Mouse (Mus musculus) gastrocnemius, postnatal 4 days (tissue): ENCODE data around the gene Mark2. TPM values are rescaled to one million over a fixed set of nuclear protein-coding genes. Genes with fewer than 3 reads are reported as not detected.
A peak's percentile ranks its signal among the peaks of the same experiment; 100 is the strongest.

Source experiments
- DNase-seq, 2 experiments: peaks; one replicate each; pipeline ENCODE4 v3.0.0; 2021 to 2022; ENCODE audit warnings: low spot score in 2 of 2, mixed read lengths in 2 of 2
- total RNA-seq, 2 experiments: library from RNA; stranded (reverse); gene quantifications; 2 replicates each; pipeline ENCODE4 v1.2.3; 2021

Mark2 gene
- total RNA-seq, 2 experiments from 2014 or later, result 45.1 to 46.3 TPM

DNA sequence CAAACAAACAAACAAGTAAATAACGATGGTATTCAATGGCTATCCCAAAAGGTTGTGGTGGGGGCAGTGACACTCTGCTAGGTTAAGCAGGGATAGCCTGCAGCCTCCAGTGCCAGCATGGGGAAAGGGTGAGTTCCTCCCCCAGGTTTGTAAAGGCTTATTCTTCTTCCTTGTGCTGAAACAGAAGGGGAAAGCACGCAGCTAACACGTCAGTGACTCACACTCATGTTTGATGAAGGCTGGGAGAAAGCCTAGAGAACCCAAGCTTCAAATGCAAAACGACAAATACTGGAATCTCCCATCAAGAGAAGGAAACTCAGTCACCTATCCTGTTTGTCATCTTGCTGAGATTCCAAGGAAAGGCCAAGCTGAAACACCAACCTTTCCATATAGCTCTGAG is 6.0 kb downstream of the Mark2 start:
- no peak for DNase-seq

DNA sequence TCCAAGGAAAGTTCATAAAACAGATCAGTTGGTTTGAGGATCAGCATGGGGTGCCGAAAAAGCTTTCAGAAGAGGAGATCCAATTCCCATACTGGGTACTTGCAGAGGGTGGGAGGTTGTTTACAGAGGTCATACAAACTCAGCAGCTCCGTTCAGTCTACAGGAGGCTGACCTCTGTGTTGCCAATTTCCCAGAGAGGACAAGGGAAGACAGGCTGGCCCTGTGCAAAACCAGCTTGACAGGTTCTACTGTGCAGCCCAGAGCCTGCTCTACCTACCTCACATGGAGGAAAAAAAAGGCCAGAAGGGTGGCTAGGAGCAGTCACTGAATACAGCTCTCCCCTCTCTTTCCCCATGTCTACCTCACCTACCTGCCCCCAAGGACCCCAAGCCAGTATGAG is 7.6 kb downstream of the Mark2 start:
- DNase-seq, result no peak

DNA sequence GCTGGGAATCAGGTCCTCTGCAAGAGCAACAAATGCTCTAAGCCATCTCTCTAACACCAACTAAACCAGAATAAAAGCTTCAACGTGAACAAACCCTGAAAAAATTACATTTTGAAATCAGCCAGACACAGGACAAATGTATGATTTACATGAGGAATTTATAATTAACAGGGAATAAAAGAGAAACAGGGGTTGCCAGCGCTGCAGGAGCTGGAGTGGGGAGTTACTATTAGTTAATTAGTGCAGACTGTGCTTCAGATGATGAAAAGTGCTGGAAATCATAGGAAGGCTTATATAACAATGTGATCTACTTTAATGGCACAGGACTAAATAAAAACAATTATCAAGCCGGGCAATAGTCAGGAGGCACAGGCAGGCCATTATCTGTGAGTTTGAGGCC is 20.3 kb downstream of the Mark2 start:
- DNase-seq, result no peak

DNA sequence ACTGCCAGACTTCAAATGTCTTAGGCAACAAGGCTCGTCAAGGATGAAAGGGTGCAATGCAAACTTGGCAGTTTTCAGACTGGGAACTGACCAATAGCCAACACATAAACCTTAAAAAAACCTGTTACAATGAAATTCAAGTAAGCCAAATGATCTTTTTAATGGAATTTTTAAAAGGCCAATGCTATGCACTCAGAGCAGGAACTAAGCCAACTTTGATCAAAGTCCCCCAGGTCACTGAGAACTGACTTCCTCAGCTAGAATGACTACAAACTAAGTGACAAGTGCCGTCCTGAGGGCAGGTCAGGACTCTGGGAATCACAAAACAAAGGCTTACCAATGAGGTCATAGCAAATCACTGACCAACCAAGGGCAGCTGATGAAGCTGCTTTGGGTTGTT is 21.5 kb downstream of the Mark2 start:
- no peak for DNase-seq

DNA sequence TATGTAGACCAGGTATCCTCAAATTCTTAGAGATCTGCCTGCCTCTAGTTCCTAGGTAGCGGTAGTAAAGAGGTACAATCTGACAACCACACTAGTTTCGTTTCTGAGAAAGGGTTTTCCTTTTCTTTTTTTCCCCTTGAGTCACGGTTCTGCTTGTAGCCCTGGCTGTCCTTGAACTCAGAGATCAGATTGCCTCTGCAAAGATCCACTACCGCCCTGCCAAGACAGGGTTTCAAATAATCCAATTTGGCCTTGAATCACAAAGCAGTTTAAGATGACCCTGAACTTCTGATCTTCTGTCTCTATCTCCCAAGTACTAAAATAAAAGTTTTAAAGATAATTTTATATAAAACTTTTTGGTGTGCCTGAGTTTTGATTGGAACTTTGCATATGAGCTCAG is 23.9 kb downstream of the Mark2 start:
- no peak for DNase-seq

DNA sequence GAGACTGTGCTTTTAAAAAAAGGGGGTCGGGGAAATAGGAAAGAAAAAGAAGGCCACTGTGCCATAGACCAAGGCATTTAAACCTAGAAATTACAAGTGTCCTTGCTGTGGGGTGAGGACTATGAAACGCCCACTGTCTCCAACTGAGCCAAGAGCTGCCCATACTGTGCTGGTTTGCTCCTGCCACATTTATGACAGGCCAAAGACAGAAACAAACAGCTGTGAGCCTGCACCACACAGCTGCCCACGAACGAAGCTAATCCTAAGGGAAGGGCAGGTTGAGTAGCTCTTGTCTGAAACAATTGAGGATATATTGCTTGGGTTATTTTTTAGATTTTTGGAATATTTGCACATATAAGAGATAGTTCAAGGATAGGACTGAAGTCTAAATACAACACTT is 24.8 kb downstream of the Mark2 start:
- DNase-seq, result no peak

DNA sequence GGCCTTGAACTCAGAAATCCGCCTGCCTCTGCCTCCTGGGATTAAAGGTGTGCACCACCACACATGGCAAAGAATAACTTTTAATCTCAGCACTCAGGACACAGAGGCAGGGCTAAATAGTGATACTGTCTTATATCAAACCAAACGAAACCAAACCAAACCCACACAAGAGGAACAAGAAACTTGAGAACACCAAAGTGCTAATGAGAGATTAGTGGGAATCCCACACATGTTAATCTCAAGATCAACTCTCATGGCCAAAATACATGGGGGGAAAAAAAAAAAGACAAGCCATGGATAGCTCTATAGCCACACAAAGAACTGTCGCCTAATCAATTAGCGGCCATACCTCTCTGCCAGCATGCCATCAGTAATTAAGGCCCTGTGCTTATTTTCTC is 26.1 kb downstream of the Mark2 start:
- no peak for DNase-seq

DNA sequence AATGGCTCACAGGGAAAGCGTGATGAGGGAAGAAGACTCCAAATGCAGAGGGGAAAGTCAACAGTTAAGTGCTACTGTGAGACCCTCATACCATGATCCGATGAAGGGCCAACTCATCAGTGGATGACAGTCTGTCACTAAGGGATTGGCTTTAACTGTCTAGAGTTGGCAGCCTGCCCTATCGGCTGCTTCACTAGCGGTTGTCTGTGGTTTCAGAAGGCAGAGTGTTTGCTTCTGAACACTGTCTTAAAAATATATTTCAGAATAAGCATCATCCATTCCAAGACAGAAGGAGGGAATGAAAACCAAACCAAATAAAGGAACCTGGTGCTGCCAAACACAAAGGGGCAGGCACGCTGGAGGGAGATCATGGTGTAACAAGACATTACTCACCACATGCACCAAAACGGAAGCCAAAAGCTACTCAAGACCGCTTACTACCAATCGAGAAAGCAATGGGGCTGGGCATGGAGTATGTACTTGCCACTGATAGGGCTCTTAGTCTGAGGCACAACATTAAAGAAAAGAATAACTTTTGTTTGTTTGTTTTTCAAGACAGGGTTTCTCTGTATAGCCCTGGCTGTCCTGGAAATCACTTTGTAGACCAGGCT is 26.6 kb downstream of the Mark2 start:
- DNase-seq, result no peak

DNA sequence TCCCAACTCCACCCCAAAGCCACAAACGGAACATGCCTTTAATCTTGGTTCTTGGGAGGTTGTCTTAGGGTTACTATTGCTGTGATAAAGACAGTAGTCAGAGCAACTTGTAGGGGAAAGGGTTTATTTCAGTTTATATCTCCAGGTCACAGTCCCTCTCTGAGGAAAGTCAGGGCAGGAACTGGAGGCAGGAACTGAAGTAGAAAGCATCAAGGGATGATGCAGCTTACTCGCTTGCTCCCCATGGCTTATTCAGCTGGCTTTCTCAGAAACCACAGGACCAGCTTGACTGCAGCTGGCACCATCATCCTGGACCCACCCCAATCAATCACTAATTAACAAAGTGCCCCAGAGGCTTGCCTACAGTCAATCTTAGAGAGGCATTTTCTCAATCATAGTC is 28.0 kb downstream of the Mark2 start:
- DNase-seq, result no peak

DNA sequence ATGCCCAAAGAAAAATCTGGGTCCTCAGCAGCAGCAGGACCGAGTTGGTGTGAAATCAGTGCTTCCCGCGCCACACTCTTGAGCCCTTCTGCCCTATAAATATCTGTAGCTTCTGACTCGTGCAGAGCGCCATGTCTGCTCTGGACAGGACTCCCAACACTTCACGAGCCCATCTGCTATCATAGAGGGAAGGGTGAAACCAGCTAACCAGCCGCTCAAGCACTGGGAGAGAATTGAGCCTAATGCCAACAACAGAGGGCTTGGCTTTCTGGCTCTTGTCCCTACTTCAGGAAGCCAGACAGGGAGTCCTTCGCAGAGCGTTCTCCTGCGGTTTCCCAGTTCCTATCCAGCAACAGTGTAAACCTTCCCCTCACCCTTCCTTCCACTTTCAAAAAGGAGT is 30.4 kb downstream of the Mark2 start:
- no peak for DNase-seq

DNA sequence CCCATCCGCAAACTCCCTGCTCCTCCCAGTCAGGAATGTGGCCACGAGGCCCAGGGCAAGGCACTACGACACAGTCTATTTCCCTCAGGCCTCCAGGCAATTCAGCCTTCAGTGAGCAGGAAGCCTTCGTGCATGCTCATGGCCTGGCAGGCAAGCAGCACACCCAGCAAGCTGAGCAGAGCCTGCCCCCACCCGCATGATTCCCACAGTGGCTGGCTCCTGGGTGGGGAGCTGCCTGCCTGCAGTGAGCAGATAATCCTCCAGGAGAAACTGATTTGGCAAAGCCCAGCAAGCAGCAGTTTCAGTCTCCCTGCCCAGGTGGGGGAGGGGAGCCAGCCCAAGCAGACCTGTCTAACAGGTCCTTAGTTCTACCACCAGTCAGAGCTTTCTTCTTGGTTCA is 31.0 kb downstream of the Mark2 start:
- peak; percentile 26 to 54 for DNase-seq

DNA sequence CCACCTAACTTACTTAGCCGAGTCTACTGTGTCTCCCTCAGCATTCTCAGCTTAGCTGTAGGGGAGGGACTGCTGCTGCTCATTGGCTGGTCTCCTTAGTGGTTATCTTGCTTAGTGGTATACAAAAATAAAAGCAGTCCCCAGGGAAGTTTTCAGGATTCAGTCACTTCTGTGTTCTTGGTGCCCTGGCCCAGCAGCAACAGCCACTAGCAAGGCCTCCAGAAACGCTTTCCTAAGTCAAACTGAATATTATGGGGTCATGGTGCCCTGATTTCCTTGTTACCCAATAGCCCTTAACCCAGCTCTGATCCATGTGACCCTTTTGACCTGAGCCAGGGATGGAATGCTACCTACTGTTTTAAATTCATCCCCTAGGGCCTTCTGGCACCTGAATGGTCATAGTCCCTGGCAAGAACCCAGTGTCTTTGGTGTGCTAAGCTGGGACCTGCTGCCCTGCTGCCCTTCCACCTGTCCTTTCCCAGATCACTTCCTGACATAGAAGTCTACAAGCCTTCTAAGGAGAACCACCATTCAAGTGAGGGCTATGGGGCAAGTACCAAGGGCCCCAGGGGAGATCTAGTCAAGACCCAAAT is 31.8 kb downstream of the Mark2 start:
- no peak for DNase-seq

DNA sequence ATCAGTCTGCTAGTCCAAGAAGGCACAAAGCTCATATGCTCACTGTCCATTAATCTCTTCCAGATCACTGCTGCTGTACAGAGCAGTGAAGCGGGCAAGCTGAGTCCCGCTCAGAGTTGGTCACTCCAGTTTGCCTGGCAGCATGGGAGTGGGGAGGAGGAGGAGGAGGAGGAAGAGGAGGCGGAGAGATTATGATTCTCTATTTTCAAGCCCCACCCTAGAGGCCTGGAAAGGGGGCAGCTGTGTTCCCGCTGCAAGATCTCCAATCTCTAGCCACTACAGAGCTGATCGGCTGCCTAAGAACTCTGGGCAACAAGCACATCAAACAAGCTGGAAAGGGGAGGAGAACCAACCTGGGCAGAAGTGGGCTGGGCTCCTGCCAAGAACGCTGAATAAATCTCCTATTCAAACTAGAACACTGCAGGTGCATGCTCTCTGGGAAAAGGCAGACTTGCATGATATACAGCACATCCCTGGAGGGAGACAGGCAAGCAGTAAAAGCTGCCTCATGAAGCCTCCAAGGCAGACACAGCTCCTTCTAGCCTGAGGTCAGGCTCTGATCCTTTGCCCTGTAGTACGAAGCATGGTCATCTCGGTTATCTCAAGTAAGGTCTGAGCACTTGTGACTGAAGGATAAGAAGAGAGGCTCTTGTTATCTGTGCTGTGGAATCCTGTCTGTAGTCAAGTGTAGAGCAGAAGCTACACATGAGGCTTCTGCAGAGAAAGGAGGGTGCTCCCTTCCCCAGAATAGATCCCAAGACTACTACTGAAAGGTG is 33.5 kb downstream of the Mark2 start:
- no peak for DNase-seq

DNA sequence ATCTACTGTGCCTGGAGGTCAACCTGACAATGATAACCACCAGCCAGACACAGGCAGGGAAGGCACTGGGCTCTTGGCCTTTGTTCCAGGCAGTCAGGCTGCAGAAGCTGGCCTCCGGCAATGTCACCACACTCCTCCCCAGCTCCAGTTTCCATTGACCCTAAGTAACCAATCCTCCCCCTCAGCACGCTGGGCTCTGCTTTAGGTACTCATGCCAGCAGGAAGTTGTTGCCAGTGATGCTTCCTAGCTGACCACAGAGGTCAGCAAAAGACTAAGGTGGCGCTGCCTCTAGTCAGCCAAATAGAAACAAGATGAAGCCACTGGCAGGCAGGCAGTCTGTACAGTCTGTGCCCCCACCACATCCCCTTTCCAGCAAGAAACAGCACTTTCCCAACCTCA is 34.7 kb downstream of the Mark2 start:
- no peak for DNase-seq

DNA sequence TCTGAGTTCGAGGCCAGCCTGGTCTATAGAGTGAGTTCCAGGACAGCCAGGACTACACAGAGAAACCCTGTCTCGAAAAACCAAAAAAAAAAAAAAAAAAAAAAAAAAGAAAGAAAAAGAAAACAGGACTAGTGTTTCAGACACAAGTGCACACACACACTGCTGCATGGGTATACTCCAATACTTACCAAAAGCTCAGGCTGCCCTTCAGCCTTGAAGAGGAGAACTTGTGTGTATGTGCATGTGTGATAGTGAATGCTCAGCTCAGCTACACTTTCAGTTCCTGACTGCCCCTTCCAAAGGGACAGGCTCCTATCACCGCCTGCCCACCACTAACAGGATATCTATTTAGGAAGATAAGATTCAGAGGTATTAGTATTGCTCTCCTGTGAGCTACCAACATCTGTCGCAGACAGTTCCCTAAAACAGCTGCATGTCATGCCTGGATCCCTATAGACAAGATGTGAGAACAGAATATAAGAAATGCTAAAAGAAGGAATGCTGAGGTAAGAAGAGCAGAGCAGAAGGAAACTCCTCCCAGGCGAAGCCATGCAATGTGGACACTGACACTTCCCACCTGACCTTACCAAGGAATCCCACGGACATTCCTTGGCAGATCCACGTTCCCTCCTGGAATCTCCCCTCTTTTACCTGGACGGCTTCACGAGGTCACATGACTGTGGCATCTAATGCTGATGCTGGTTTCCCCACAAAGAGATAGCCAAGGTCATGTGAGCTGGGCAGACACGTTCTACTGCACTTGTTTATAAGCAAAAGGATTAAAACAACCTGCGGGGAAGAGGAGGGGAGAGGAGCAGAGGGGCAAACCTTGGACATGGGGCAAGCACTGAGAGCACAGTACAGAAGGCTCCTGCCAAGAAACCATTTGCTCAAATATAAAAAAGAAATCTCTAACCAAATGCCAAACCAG is 36.0 kb downstream of the Mark2 start:
- no peak for DNase-seq

DNA sequence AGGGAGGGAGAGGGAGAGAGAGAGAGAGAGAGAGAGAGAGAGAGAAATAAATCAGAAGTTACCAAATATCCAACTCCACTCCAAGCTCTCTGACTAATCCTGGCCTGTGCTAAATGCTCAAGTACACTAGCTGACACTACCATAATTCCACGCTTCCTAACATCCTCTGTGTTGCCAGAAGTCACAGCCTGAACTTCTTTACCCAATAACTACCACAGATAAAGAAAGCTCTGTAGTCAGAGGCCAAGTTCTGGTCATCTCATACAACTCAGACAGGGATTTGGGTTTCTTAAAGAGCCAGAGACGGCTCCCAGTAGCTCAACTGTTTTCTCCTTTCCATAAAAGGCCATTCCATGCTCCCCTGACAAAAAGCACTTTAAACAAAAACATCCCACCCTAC is 36.9 kb downstream of the Mark2 start:
- no peak for DNase-seq

DNA sequence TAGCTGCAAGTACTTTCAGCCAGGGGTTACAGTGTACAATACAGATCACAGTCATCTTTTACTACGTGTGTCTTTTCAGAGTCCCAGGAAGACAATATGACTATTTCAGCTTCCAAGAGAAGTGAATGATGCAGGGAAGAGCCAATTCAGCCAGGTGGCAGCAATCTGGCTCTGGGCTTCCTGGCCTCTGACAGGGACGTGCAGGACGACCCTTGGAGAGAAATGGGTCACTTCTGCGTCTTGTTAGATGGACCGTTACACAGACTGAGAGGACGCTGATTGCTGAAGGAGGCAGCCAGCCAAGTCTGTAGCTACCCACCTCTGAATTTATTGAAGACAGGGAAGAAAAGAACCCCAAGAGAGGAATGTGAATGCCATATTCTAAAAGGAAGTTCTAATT is 37.9 kb downstream of the Mark2 start:
- no peak for DNase-seq

DNA sequence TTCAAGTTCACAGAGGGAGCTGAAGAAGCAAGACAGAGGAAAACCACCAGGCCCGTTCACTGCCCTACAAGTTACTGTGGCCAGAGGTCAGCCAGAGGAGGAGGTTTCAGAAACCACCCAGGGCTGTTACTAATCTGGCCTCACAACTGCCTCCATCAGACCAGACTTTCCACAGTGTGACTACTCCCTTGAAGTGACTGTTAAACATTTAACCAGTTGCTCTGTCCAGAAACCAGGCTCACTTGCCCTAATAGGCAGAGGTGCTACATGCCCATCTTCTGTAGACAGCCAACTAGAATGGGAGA is 39.2 kb downstream of the Mark2 start:
- DNase-seq, result no peak

DNA sequence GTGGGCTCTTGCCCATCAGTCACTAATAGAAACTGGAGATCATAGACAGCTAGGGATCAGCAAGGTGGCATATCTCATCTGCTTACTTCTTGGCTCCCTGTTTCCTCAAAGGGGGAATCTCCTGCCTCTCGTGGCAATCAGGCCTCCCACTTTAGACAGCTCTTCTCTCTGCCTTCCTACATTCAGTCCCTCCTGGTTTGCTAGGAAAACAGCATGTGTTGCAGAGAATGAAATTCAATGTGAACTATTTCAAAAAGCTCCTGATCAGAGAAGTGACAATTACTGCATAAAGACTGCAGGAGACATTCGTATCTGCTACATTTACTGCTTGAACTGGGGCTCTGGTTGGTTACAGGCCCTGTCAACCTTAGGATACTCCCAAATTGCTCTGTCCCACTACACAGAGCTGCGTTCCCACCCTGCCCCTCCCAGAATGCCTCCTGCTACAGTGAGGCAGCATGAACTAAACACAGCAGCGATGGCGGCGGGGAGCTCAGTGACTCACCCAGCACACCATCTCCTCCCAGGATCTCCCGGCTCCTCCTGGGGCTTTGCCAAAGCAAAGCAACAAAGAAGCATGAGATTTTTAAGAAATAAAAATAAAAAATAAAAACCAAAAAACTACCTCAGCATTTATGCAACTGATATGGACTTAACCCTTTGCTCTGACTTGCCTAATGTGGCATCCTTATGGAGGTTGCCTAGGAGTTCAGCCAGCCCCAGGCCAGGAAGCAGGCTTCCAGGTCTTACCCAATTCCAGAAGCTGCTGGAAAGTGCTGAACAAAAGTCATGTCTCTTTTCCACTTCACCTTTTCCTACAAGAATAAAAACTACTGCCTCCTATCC is 39.8 kb downstream of the Mark2 start:
- DNase-seq, result no peak

DNA sequence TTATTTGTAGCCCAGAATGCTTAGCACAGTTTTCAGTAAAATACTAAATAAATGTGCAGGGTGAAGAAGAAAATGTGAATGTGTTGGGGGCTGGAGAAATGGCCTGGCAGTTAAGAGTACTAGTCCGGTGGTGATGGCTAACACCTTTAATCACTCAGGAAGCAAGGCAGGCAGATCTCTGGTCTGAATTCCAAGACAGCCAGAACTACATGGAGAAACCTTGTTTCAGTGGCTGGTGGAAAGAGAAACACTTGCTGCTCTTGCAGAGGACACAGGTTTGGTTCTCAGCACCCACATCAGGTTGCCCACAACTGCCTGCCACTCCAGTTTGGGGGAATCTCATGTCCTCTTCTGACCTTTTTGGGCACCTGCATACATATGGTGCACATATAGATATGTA is 41.6 kb downstream of the Mark2 start:
- DNase-seq, result no peak

DNA sequence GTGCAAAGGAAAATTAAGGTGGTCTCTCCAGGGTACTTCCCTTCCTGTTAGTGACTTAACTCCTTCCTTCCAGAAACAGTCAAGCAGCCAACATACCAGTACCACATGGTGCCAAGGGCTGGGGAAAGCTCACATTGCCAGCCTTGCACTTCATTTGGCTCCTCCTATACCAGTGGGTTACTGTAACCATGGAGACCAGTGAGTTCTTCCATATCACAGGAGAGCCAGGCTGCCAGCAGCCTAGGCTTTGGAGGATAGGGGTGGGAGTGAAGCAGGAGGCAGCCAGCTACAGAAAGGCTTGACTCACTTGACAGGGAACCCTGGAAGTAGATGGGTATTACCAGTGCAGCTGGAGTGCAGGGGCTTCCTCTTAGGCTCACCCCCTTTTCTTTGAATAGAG is 42.6 kb downstream of the Mark2 start:
- DNase-seq, result no peak
